Mouse (Mus musculus) right cerebral cortex, postnatal 25 days (tissue): ENCODE measurements around the gene Lrmda.

Experiments
- DNase-seq: peaks from one replicate; pipeline ENCODE4 v3.0.0; 2022

Lrmda gene

GRCm38 (mm10) chr14:22600166-22600565 is 580.7 kb downstream of the Lrmda start:
- no peak for DNase-seq

DNA sequence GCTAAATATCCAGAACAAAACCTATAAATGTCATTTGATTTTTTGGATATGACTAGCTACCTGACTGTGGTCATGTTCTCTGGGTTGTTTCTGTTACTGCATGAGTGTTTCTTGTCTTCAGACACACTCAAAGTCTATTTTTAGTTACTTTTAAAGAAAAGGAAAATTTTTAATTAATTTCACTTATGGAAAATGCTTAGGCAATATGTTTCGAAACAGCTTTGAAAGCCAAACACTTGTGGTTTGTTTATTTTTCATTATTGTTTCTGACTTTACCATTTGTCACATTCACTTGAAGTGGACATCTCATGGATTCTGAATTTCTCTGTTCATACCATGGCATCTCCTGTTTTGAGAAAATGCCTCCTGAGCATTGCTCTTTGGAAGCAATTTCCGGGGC is 582.8 kb downstream of the Lrmda start:
- DNase-seq: no peak

DNA sequence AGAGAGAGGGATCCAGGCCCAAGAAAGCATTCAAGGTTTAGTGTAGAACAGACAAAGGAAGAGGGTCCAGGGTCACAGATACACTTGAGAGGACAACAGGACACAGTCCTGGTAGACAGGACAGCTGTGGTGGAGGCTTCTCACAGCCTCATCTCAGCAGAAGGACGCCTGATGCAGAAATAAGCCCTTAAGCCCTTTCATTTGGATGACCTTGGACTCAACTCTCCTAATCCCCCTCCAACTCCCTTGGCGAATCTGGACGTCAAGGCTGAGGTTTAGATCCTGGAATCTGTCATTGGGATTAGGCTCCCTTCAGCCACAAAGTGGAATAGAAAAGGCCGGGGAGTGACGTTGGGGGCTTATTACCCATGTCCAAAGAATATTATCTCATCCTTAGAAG is 589.1 kb downstream of the Lrmda start:
- no peak for DNase-seq

- no peak for DNase-seq
Measured at GRCm38 (mm10) chr14:22609261-22610245, 590.0 kb downstream of the Lrmda start.

- DNase-seq: no peak
Measured at GRCm38 (mm10) chr14:22611011-22611410, 591.5 kb downstream of the Lrmda start.

DNA sequence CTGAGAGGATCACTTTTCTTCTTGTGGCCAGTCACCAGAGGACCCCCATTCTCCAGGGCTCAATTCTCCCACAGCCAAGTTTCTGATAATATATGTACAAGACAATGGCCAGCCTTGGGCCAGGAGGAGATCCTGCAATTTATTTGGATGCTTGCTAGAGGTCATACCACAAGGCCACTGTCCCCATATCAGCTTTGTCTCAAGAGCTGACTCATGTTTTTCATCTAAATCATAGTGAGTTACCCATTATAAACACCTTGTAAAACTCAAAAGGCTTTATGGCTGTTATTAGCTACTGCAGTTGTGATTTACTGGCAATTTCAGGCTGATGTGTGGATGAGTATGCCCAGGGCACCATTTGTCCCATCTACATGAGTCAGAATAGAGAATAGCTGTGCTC is 600.7 kb downstream of the Lrmda start:
- no peak for DNase-seq

- DNase-seq: no peak
Measured at GRCm38 (mm10) chr14:22621941-22622340, 602.4 kb downstream of the Lrmda start.

- no peak for DNase-seq
Measured at GRCm38 (mm10) chr14:22627105-22627829, 607.8 kb downstream of the Lrmda start.

GRCm38 (mm10) chr14:22630361-22630867 is 610.9 kb downstream of the Lrmda start:
- no peak for DNase-seq

DNA sequence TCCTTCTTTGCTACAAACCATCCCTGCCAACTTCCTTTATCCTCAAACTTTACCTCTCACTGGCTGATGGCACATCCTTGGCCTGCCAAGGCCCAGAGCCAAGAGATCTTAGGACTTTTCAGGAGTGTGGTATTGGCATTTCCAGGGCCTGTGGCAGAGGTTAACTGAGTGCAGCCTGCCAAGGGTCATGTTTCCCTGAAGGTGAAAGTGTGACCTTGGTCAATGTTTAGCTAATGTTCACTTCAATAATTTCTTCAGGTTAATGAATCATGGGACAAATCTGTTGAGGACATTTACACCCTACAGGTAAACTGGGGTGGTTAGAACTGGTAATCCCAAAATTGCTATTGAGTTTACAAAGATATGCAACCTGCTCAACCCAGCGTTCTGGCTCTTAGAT is 614.1 kb downstream of the Lrmda start:
- DNase-seq: no peak

DNA sequence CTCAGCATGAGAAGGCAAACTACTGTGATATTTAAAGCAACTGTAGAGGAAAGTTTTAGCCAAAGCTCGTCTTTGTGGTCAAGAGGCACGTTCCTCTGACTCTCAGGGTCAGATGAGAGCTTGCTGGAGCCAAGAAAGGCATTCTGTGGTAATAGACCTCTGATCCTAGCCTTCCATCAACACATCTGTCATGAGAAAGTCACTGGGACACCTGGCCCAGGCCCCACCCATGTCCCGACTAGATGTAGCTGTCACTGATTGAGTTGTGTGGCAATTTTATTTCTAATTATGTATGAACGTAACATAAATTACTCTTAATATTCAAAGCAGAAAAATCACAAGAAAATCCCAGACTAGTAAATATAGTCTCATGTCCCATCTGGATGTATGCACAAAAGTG is 624.0 kb downstream of the Lrmda start:
- no peak for DNase-seq

DNA sequence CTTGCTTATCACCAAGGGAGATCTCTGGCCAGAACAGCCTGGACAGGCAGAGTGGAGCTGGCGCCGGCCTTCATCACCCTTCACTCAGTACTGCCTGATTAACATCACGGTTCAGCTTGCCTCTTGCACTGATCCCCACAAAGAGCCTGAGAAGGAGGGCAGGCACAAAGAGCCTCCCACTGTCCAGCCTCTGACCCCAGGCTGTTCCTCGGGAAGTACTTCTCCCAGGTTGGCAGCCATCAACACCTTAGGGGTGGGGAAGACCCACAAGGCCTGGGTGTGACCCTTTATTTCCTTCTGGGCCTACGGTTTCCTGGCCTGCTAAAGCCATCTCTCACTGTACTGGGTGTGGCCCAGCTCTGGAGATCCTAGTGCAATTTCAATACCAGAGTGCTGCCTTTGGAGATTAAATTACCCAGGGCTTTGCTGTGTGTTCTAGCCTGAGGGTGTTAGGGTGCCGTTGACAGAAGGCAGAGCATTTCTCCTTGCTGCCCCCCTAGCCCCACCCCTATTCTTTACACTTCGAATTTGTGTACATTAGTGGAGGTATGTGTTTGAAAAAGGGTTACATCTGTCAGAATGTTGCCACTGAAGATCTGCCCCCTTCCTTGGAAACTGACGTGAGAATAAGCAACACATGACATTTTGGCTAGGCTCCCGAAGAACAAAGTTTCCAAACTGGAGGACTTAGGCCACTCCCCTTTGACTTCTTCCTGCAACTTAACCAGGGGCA is 628.5 kb downstream of the Lrmda start:
- no peak for DNase-seq

DNA sequence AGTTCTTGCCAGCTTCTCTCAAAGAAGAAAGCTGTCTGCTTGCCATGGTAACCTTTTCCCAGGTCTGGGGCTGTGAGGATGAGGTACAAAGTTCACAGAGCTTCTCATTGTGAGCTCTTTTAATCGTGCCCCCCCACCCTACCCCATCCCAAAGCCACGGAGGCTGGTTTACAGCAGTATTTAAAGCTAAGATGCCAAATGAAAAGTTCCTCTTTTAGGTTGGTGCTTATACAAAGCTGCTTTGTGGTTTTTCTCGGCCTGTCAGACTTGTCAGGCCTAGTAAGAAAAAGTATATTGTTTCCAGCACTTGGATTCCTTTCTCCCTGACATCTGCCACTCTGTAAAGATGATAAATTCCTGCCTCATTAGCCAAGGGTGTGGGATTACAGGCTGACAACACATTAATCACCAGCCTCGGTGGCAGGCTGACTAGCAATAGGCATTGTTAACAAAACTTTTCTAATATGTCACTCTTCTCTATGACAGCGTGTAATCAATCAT is 629.9 kb downstream of the Lrmda start:
- DNase-seq: no peak

- no peak for DNase-seq
Measured at GRCm38 (mm10) chr14:22649985-22650984, 630.8 kb downstream of the Lrmda start.

GRCm38 (mm10) chr14:22651131-22651952 is 631.8 kb downstream of the Lrmda start:
- no peak for DNase-seq

DNA sequence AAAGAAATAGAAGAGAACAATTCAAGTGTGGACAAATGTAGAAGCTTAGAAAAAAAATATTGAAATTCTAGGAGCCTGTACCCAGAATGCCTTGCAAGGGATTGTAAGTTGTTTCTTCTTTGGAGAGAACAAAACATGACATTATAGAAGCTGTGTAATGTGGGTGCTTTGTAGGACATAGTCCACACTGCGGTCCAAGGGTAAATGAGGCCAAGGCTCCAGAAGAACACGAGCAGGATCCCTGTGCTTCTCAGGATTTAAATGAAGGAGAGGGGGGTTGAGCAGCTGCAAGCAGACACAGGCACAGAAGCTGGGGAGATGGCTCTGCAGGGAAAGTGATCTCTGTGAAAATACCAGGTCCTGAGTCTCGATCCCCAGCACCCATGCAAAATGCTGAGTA is 643.0 kb downstream of the Lrmda start:
- no peak for DNase-seq

GRCm38 (mm10) chr14:22666437-22666836 is 646.9 kb downstream of the Lrmda start:
- no peak for DNase-seq

GRCm38 (mm10) chr14:22668302-22668701 is 648.8 kb downstream of the Lrmda start:
- DNase-seq: no peak

DNA sequence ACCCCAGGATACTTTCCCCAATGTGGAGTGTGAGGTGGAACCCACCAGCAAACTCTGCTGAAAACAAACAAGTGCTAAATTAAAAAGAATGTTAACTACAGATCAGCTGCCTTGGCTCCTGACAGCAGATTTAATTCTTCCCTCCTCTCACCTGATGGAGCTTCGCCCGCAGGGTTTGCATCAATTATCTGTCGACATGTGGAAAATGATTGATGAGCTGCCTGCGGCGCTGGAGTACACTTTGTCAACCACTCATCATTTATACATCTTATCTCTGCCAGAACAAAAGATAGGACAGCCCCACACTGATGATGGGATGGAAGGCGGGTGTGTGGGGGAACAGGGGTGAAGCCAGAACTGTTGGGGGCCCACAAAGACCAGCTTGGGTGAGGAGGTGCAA is 649.2 kb downstream of the Lrmda start:
- no peak for DNase-seq

DNA sequence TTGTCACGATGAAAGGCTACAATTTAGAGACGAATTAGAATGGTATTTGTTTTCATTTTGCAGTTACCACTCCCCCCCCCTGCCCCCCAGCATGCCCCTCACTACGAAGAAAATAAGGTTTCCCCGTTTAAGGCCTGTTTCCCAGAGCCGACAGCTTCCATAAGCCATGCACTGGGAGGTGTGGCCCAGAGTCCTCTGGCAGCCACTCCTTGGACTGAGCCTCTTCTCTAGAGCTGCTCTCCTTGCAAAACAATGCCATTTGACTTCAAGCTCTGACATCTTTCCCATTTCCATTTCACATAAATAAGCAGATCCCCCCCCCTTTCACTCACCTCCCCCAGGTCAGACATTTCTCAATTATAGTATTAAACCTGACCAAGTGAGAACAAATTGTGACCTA is 654.1 kb downstream of the Lrmda start:
- DNase-seq: no peak
